Mouse (Mus musculus): ENCODE results near the gene Kat6b. TPM values are rescaled to one million over a fixed set of nuclear protein-coding genes. Genes with fewer than 3 reads are reported as not detected.
"Not testable (repeated sequence)": the region's sequence is repeated elsewhere in the genome, so short reads cannot be mapped to it uniquely, and the experiment has no call there.

Kat6b gene
- polyA plus RNA-seq, 1 experiment: 45.9 TPM

DNA sequence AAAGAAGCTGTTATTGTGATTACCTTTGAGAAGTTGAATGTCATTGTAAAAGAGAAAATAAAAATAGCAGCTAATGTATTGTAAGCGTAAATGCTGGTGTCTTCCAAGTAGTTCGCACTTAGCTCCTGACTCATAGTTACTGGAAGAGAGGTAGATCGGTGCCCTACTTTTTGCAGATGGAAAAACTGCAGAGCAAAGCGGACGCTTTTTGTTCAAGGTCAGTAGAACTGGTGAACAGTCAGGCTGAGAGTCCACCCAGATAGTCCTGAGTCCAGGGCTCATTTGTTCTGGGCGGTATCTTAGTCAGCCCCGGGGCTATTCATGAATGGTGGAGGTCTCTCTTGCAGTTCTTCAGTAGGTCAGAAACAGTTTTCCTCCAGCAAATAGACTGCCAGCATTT lies 39.3 kb downstream of the Kat6b start:
- no peak for DNase-seq (ENCODE audit: extremely low spot score in 1 of 2, low spot score in 1 of 2)

DNA sequence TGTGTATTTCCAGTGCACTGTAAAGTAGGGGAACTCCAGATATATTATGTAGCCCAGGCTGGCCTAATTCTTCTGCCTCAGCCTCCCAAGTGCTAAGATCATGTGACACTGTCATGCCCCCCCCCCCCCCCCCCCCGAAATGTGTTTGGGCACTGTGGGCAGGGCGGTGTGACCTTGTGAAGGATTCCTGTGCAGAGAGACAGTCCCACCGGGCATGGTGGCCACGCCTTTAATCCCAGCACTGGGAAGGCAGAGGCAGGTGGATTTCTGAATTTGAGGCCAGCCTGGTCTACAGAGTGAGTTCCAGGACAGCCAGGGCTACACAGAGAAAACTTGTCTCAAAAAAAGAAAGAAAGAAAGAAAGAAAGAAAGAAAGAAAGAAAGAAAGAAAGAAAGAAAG lies 40.3 kb downstream of the Kat6b start:
- DNase-seq (ENCODE audit: extremely low spot score in 1 of 2, low spot score in 1 of 2): not testable (repeated sequence)

DNA sequence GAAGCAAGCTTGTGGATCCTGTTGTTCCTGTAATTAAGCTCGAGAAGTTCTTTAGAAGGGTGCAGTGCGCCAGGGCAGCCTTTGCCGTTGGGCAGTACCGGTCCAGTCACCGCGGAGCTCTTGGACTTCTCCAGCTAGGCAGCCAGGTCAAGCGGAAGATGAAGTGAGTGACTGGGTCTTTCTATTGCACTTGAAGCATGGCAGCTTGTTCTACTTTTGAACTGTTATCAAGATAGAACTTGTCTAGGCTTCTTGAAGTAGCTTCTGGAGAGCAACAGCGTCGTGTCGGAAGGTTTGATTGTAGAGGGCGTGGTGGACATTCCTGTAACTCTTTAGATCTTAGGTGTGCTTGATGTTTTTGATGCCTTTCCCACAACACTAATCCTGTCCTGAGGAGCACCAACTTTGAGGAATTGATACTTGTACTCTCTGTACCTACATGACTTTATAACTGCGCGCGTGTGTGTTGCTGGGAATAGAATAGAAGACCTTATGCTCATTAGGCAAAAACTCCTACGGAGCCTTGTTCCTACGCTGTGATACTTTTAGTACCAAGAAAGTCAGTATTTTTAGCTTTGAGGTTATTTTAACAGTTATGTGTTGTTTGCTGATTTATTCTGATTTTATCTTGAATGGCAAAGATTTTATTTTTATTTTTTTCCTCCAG lies 41.2 kb downstream of the Kat6b start:
- DNase-seq (ENCODE audit: extremely low spot score in 1 of 2, low spot score in 1 of 2): peak in 1 of 2 experiments; percentile 51

DNA sequence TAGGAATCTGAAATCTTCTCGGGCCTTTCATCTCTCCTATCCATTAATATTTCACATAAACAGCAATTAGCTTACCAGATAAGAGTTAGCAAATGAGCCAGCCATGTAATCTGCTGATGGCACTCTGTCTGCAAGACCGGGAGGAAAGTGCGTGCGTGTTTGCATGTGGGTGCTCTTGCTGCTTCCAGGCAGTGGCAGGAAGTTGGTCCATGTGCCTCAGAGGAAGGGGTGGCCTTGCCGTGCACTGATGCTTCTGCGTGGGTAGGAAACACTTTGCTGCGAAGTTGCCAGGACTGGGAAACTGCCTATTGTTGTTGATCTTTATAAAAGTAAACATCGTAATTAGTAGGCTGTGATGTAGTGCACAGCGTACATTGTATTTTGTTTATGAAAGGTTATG lies 42.0 kb downstream of the Kat6b start:
- peak in 1 of 2 experiments; percentile 51 for DNase-seq (ENCODE audit: extremely low spot score in 1 of 2, low spot score in 1 of 2)

DNA sequence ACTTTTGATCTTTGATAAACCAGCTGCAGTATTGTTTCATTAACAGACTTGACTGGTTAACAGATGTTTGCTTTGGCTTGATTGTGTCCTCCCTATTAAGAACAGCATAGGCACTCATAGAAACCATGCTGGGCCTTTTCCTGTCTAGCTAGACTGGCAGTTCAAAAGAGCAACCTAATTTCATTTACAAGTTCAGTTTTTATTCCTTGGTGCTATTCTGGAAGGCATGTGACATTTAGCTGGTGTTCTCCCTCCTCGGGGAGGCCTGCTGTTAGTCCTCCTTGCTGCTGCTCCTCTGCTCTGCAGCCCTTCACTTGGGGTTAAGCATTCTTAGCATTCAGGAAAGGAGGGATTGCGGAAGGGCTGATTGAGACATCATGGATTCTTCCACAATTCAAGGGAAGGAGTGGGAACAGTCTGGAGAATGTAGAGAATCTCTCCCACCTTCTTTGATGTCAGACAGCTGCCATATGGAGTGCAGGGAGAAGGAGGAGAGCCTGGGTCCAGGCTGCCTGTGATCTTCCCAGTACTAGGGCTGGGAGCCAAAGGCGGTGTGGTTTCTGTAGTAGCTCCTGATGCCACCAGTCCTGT lies 42.7 kb downstream of the Kat6b start:
- DNase-seq (ENCODE audit: extremely low spot score in 1 of 2, low spot score in 1 of 2): peak; percentile 79 to 80

DNA sequence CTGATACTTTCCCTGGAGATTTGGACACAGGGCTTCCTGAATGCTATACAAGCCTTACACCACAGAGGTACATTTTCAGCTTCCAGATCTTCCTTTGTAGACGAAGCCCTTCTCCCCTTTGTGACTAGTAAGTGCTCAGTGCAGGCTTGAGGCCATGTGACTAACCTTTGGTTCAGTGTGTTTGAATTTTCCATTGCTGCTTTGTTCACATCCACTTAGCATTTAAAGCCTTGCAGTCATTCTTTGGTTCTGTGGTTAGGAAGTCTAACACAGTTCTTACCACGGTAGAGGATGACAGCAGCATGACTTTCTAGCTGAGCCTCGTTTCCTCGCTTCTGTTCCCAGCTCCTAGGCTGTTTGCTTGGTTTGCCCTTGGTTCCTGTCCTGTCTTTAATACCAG lies 44.4 kb downstream of the Kat6b start:
- no peak for DNase-seq (ENCODE audit: extremely low spot score in 1 of 2, low spot score in 1 of 2)

DNA sequence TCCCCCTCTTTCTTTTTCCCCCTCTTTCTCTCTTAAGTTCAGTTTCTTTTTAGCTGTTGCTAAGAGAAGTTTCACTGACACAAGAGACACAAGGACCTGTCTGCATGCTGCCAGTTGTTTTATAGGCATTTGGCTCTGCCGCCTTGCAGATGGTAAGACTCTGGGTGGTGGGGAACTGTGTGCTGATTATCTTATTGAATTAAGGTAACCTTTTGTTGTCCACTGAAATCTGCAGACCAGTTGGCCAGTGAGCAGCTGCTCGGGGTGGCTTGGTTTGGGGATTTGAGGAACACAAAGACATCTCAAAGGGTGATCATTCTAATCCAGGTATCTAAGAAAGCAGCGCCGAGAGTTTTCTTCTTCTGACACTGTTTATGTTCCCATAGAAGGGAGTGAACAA lies 52.3 kb downstream of the Kat6b start:
- DNase-seq (ENCODE audit: extremely low spot score in 1 of 2, low spot score in 1 of 2): no peak

DNA sequence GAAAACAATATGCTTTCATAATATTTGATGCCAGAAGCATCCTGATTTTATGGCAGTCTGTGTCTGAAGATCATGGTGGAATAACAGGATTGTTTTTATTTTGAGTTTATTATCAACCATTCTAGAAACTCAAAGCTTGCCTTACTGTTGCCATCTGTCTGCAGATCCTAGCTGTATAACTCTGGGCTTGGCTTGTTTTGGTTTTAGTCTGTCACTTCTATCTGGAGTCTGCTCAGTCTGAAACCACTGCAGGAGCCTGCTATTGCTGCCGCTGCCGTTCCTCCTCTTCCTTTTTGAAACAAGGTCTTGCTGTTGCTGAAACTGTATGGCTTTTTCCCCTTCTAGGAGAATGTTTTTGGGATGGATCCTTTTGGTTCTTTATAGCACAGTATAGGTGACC lies 52.8 kb downstream of the Kat6b start:
- no peak for DNase-seq (ENCODE audit: extremely low spot score in 1 of 2, low spot score in 1 of 2)

DNA sequence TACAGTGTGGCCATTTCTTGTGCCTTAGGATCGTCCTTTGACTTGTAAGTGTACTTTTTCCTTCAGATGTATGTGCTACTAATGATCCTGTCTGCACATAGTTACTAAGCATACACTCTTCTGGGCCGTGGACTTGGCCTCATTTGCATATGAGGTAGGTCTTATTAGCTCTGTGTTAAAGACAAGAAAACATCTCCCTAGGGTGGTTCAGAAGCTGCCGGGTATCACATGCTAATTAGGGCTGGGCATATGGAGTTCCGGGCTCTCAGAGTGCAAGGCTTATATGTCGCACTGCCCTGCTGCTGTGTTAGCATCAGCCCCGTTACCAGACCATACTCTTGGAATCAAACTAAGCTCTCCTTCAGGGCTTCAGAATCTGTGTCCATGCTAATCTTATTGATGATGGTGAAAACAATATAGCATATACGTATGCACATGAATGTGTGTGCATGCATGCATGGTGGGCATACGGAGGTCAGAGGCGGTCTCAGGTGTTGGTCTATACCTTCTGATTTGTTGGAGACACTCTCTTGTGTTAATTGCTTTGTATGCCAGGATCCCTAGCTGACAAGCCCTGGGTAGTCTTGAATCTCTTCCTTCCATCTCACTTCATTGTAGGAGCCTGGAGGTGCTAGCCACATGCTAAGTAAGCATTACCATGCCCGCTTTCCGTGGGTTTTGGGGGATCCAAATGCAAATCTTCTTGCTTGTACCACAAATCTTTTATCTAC lies 53.5 kb downstream of the Kat6b start:
- DNase-seq (ENCODE audit: extremely low spot score in 1 of 2, low spot score in 1 of 2): no peak

DNA sequence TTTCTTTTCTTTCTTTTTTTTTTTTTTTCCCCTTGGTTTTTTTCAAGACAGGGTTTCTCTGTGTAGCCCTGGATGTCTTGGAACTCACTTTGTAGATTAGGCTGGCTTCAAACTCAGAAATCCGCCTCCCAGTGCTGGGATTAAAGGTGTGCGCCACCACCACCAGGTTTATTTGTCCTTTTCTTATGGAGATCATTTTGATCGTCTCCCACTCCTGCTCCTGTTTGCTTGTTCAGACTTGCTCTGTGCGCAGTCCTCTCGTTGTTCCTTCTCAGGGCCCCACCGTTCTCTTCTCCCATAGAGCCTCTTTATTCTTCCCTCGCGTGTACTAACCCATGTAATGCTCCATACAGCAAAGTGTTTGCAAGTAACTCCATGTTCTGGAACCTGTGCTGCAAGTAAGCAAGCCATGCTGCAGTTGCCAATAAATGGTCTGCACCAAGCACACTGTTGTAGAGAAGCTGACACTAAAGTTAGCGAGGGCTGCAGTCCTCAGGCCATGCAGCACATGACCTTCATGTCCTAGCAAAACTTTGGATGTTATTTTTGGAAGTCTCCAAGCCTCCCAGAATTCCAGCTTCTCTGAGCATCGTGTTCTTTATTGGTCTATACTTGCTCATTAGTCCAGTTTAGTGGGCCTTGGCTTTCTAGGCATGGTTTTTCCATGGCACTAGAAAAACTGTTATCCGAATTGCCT lies 55.4 kb downstream of the Kat6b start:
- no peak for DNase-seq (ENCODE audit: extremely low spot score in 1 of 2, low spot score in 1 of 2)

DNA sequence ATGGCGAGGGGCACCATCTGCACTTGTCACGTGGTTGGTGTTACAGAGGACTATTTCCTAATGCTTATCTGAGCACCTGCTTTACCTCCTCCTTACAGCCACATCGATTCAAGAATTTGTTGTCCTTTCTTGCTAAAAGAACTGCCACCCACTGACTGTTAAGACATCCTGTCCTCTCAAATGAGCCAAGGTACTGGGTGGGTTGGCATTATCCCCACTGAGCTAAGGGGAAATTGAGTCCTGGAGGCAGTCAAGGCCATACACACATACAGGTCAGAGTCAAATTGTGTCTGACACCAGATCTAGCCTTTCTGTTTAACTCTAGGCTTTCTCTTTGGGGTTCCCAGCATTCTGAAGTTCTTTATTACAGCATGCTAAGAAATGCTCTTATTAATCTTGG lies 56.6 kb downstream of the Kat6b start:
- DNase-seq (ENCODE audit: extremely low spot score in 1 of 2, low spot score in 1 of 2): no peak

DNA sequence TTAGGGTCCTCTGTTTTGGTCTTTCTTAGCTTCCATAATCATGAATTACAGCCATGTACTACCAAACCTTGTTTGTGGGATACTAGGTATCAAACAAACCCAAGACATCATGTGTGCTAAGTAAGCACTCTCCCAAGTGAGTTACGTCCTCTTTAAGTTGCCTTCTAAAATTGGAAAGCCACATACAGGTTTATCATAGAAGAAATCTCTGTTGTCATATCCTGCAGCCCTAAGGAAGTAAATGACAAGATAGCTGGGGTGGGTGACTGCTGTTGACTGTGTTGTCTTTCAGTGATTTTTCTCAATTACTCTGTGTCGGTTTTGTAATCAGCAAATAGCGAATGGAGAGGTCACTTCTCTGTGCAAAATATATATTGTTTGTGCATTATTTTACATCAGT lies 58.5 kb downstream of the Kat6b start:
- DNase-seq (ENCODE audit: extremely low spot score in 1 of 2, low spot score in 1 of 2): no peak

DNA sequence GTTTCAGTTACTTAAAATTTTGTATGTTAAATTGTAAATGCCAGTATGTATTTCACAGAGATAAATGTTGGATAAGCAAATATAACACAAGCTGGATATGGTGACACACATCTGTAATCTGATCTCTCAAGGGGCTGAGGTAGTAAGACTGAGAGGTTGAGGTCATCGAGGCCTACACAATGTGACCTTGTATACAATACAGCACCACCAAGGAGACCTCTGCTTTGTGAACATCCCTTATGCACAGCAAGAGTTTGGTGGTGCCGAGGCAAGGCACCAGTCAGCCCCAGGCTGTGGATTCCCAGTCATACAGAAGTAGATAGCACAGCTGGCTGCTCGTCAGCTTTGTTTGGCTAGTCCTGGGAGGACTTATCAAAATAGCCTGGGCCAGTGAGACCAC lies 59.1 kb downstream of the Kat6b start:
- no peak for DNase-seq (ENCODE audit: extremely low spot score in 1 of 2, low spot score in 1 of 2)

DNA sequence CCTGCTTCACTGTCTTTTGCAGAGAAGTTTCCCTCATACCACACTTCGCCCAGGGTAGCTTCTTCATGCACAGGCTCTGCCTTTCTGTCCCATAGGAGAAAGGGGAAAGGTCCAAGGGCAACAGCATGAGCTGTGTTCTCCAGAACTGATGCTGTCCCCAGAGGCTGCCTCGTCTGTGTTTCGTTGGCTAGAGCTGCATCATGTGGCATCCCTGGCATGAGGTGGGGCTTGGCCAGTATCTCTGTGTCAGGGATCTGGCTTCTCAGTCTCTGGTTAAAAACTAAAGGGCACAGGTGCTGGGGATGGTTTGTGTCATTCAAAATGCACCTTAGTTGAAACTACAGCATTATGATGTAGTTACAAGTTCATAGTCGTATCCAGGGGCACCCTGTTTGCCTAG lies 64.3 kb downstream of the Kat6b start:
- DNase-seq (ENCODE audit: extremely low spot score in 1 of 2, low spot score in 1 of 2): no peak

DNA sequence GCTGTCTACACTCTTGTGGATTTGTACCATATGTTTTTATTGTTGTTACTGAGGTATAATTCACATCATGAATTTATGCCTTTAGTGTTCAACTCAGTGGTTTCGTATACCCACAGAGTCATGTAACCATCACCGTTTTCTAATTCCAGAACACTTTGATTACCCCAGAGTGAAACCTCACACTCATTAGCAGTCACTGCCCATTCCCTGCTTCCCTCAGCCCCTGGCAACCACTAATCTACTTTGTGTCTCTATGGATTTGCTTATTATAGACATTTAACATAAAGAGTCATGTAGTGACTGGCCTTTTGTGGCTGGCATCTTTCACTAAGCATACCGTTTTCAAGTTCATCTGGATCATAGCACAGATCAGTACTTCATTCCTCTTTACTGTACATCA lies 65.1 kb downstream of the Kat6b start:
- DNase-seq (ENCODE audit: extremely low spot score in 1 of 2, low spot score in 1 of 2): no peak

DNA sequence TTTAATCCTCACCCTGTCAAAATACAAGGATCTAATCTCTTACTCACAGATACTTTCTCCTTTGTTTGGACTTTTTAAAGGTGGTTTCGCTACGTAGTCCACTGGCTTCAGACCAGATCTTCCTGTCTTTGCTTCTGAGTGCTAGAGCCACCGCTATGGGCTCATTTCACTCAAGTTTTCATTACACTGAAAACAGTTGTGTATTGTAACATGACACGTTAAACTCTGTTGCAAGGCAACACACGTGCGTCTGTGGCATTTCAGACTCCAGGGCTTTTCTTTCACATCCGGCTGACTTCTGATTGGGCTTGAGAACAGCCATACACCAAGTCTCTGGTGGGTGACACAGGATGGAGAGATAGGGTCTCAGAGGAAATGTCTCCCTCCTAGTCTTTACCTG lies 66.1 kb downstream of the Kat6b start:
- no peak for DNase-seq (ENCODE audit: extremely low spot score in 1 of 2, low spot score in 1 of 2)

DNA sequence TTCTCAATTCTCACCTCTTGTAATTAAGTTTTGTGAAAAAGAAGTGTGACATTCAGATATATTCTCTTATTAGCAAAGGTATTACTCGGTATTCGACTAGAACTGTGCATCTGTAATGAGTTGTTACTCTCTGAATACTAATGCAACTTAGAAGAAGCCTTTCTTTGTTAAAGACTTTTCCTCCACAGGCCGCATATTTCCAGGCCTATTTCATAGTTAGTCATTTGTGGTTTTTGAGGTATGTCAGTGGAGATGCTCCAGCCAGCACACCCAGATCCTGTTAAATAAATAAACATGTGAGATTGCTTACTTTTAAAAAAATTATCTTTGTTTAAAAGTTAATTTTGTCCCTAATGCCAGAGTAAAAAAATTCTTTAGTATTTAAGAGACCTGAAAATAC lies 66.7 kb downstream of the Kat6b start:
- no peak for DNase-seq (ENCODE audit: extremely low spot score in 1 of 2, low spot score in 1 of 2)

DNA sequence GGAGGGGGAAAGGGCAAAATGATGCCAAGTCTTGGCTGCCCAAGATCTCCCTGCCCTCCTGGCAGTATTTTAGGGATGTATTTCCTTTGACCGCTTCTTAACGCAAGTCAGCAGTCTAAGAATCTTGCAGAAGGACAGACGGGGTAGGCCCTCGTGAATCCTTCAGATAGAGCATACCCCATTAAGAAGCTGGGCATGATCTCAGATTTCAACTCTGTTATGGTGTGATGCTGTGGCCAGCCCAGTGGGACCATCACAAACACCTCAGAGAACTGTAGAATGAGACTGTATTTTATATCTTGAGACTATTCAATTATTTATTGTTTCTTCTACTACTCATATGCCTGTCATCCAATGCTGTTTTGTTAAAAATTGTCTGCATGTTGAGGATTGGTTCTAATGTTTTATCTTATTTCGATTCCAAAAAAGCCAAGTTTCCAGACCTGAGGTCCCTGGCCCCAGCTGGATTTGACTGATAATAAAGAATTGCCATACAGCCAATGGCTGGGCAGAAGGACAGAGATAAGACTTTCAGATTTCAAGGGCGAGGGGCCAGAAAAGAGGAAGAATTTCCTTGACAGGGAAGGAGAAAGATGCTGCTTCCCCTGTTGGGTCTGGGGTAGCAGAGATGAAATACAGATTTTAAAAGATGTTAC lies 67.8 kb downstream of the Kat6b start:
- no peak for DNase-seq (ENCODE audit: extremely low spot score in 1 of 2, low spot score in 1 of 2)

DNA sequence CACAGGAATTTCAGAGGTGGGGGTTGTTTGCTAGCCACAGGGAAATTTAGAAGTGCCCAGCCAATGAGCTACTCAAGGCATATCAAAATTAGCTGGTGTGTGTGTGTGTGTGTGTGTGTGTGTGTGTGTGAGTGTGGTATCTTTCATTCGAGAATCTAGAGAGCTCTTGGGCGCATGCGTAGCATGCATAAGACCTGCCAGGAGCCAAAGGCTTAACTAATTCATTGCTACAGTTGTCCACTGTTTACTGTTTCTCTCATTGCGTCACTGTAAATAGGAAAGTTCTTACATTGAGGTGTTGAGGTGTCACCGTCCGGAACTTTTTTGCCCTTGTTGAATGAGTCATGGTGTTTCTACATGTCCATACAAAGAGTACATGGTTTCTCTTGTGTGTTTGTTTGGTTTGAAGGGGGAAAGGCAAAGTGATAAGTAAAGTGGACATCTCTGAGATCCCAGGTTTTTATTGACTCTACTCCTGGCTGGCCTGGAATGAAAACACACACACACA lies 68.4 kb downstream of the Kat6b start:
- no peak for DNase-seq (ENCODE audit: extremely low spot score in 1 of 2, low spot score in 1 of 2)

DNA sequence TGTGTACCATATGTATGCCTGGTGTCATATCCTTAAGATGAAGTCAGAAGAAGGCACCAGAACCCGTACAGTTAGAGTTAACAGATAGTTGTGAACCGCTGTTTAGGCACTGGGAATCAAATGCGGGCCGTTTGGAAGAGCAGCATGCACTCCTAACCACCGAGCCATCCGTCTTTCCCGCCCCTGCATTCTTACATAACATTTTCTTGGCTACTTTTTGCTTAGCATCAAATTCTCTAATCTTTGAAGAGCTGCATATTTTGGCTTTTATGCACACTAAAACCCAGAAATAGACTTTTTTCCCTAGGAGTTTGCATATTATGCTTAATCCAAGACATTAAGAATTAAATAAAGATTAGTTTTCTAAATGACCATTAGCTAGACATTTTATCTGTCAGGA lies 69.3 kb downstream of the Kat6b start:
- peak in 1 of 2 experiments; percentile 64 for DNase-seq (ENCODE audit: extremely low spot score in 1 of 2, low spot score in 1 of 2)

DNA sequence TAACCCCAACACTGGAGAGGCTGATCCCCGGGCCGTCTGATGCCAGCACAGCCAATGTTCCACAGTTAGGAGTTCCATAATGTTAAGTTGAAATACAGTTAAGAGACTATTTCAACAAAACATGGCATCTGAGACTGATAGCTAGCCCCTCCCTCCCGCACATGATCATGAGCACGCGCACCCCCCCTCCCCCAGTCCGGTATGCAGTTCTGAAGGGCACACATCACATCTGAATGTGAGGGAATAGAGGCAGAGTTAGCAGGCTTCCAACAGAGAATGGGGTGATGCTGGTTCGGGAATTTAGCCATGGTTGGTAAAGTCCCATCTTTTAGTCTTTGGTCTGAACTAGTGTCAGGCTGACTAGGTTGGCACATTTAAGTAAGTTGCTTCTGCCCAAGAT lies 70.4 kb downstream of the Kat6b start:
- no peak for DNase-seq (ENCODE audit: extremely low spot score in 1 of 2, low spot score in 1 of 2)
